Mouse (Mus musculus): ENCODE results near the gene Cul9.
"Not testable (repeated sequence)": the region's sequence is repeated elsewhere in the genome, so short reads cannot be mapped to it uniquely, and the experiment has no call there.

Cul9 gene

GRCm38 (mm10) chr17:46545813-46546564 is at the start of gene Cul9:
Gene Cul9 (minus strand): TSS chr17:46546388.
- peak; percentile 90 for DNase-seq

- DNase-seq = no peak
Measured at GRCm38 (mm10) chr17:46595336-46595735, 49.1 kb upstream of the Cul9 start.

- no peak for DNase-seq
Measured at GRCm38 (mm10) chr17:46594606-46595005, 48.4 kb upstream of the Cul9 start.

GRCm38 (mm10) chr17:46593124-46593523 is 46.9 kb upstream of the Cul9 start:
- no peak for DNase-seq

- no peak for DNase-seq
Measured at GRCm38 (mm10) chr17:46591406-46591805, 45.2 kb upstream of the Cul9 start.

- DNase-seq = no peak
Measured at GRCm38 (mm10) chr17:46590439-46590838, 44.3 kb upstream of the Cul9 start.

GRCm38 (mm10) chr17:46589635-46590314 is 43.6 kb upstream of the Cul9 start:
- DNase-seq = peak; percentile 41

- no peak for DNase-seq
Measured at GRCm38 (mm10) chr17:46588913-46589312, 42.7 kb upstream of the Cul9 start.

GRCm38 (mm10) chr17:46588173-46588572 is 42.0 kb upstream of the Cul9 start:
- DNase-seq = no peak

- no peak for DNase-seq
Measured at GRCm38 (mm10) chr17:46586327-46586726, 40.1 kb upstream of the Cul9 start.

GRCm38 (mm10) chr17:46578650-46579049 is 32.5 kb upstream of the Cul9 start:
- no peak for DNase-seq

- DNase-seq = no peak
Measured at GRCm38 (mm10) chr17:46576070-46576469, 29.9 kb upstream of the Cul9 start.

GRCm38 (mm10) chr17:46574535-46574934 is 28.3 kb upstream of the Cul9 start:
- DNase-seq = no peak

- DNase-seq = no peak
Measured at GRCm38 (mm10) chr17:46571005-46571404, 24.8 kb upstream of the Cul9 start.

- no peak for DNase-seq
Measured at GRCm38 (mm10) chr17:46559146-46559545, 13.0 kb upstream of the Cul9 start.

GRCm38 (mm10) chr17:46558151-46558550 is 12.0 kb upstream of the Cul9 start:
- peak; percentile 17 for DNase-seq

- not testable (repeated sequence) for DNase-seq
Measured at GRCm38 (mm10) chr17:46557321-46557720, 11.1 kb upstream of the Cul9 start.

GRCm38 (mm10) chr17:46556584-46556945 is 10.4 kb upstream of the Cul9 start:
- peak; percentile 72 for DNase-seq

GRCm38 (mm10) chr17:46555673-46556583 is 9.7 kb upstream of the Cul9 start, which contains the start of gene Srf:
Gene Srf (minus strand): TSS chr17:46556175.
- DNase-seq = peak; percentile 98

GRCm38 (mm10) chr17:46554977-46555672 is 8.9 kb upstream of the Cul9 start:
- peak; percentile 61 for DNase-seq

GRCm38 (mm10) chr17:46554646-46554976 is 8.4 kb upstream of the Cul9 start:
- DNase-seq = no peak

- peak; percentile 56 for DNase-seq
Measured at GRCm38 (mm10) chr17:46553926-46554325, 7.7 kb upstream of the Cul9 start.

- DNase-seq = no peak
Measured at GRCm38 (mm10) chr17:46553469-46553868, 7.3 kb upstream of the Cul9 start.

Data from cerebellum, adult 9-10 months (tissue).